Mouse (Mus musculus): ENCODE data around the gene Sgcb.
A peak's percentile ranks its signal among the peaks of the same experiment; 100 is the strongest.

Sgcb gene

GRCm38 (mm10) chr5:73647261-73647900, at the start of gene Sgcb:
TSS of gene Sgcb (minus strand) at chr5:73647790.
- DNase-seq = peak; percentile 88

- DNase-seq = no peak
Observed at GRCm38 (mm10) chr5:73694254-73695015, 46.8 kb upstream of the Sgcb start.

DNA sequence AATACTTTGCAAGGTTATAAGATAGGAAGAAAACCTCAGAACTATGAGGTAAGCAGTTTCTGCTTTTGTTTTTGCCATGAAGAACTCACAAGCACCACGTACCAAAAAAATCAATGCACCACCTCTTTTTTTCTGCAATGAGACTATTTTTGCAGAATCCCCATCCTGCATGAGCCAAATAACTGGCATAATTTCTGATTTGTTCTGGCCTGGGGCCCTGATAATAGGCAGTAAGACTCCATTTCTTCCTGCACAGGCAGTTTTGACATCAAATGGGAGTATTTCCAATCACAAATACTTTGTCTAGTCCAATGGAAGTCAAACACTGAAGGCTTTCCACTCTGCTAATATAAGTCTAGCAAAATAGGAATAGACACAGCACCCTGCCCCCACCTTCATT, 46.2 kb upstream of the Sgcb start:
- no peak for DNase-seq

GRCm38 (mm10) chr5:73691723-73692520, 44.3 kb upstream of the Sgcb start:
- no peak for DNase-seq

DNA sequence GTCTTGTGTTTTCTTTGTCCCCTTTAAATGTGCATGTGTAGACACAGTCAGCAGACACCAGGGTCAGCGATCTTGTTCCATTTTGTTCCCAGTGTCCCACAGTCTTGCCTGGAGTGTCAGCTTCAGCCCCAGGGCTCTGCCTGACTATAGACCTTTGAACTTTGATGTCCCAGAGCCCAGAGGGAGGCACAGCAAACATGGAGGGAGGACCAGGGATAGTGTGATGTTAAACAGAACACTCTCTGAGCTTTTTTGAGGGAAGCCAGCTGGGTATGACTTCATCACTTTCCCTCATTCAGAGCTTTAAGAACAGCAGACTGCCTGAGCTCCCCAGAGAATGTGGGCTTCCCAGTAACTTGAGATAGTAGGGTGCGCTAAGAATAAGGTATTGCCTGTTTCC, 42.6 kb upstream of the Sgcb start:
- no peak for DNase-seq

GRCm38 (mm10) chr5:73688576-73688975, 41.0 kb upstream of the Sgcb start:
- DNase-seq = no peak

DNA sequence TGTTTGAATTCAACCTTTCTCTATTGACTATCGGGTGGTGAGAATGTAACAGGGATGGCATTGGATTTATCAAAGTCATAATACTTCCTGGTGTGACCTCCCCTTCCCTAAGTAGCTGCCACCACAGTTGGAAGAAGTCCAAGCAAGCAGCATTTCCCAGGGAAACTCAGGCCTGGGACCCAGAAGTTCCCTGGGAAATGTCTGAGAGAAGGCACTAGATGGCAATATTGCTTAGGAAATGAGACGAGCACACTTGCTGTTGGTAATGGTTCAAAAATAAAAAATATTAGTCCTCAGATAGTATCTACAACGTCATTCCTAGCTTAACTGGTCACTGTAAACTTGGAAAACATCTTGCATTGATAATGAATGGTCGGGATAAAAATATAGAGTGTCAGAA, 38.6 kb upstream of the Sgcb start:
- DNase-seq = no peak

DNA sequence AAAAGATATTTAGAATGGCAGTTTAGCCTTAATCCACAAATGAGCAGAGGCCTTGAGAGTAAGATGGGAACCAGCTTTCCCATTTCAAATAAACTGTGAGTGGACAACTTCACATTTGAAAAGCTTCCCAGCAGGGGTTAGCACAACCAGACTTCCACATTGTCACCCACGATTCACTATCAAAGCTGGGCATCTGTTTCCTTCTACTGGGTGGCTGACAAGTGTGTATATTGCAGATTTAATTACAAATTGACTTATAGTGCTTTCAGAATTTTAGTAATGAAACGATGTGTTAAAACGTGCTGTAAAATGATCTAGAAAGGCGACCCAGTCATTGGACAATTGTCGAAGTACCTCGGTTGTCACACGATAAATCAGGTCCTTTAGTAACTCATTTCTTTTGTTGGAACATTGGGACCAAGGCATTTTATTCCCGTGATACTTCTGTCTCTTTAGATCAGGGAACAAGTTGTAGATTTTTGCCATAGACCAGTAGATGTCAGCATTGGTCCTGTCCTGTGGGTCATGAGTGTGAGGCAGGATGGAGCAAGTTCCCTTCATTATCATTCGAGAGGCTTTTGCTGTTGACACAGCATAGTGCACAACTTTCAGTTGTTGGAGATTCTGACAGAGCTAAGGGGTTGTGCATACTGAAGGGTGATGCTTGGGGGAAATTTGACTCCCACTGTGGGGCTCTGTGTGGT, 36.3 kb upstream of the Sgcb start:
- no peak for DNase-seq

DNA sequence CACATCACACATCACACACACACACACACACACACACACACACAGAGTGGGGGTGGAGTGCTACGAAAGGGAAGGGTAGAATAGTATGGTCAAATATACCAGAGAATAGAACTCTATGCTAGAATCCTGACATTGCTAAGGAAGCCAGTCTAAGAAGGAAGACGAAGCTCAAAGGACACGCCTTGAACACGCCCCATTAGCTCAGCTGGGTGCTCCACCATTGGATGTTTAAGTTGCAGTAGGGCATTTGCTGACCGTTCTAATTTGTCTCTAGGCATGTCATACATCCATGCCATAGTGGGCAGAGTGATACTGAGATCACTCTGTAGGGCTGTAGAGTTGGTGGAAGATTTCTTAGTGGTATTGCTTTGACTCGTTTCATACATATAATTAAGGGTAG, 35.6 kb upstream of the Sgcb start:
- DNase-seq = no peak

DNA sequence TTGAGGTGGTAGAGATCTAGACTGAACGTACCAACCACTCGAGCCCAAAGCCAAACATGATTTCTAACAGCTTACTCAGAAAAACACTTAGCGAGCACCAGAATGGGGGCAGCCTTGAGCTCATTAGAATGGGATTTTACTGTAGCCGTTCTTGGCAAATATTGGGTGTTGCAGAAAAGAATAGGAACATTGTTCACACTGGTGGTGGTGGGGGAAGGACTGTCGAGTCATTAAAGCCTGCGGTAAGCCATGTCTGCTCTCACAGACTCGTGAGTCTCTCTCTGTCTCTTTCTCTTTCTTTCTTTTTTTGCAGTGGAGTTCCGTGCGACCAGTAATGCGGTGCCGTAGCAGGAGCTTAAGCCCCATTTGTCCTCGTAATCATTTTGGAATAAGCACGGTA, 29.0 kb upstream of the Sgcb start:
- no peak for DNase-seq

DNA sequence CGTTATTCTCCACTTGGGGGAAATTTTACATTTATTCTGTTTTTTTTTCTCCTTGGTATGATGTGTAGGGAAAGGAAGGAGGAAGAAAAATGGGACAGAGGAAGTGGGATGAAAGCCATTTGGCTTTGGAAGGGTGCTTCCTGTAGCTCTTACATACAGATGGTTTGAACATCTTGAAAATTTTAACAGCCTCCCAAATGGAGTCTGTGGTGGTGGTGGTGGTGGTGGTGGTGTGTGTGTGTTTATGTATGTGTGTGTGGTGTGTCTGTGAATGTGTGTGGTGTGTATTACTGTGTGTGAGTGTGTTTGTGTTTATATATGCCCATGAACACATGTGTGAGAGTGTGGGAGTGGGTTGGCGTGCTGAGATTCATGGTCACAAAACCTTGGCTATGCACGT, 28.0 kb upstream of the Sgcb start:
- no peak for DNase-seq

DNA sequence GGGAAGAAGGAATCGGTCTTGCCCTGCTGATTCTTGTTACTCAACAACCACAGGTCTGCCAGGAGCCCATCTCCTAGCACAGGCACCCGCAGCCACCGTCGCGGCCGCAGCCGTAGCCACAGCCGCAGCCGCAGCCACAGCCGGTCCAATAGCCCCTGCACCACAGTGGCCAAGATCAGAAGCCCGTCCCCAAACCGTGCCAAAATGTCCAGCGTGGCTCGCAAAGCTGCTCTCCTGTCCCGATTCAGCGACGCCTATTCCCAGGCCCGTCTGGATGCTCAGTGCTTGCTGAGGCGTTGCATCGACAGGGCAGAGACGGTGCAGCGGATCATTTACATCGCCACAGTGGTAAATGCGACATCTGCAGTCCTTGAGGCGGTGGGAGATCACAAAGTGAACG, 21.8 kb upstream of the Sgcb start:
- no peak for DNase-seq

DNA sequence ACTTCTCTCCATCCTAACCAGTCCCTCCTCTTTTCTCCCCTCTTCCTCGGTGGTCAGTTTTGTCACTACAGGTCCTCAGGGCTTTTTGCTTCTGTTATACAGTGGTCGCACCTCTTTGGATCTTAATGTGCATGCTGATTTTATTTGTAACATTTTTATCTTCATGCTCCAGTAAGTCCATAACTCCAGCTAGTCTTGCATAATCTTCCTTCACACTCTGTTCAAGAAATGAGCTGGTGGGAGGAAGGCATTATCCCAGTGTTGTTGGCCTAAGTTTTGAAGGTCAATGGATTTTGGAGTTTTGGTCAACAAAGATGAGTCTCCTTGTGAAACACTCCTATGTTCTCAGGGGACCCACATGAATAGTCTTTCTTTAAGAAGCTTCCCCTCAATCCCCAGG, 20.3 kb upstream of the Sgcb start:
- DNase-seq = no peak

DNA sequence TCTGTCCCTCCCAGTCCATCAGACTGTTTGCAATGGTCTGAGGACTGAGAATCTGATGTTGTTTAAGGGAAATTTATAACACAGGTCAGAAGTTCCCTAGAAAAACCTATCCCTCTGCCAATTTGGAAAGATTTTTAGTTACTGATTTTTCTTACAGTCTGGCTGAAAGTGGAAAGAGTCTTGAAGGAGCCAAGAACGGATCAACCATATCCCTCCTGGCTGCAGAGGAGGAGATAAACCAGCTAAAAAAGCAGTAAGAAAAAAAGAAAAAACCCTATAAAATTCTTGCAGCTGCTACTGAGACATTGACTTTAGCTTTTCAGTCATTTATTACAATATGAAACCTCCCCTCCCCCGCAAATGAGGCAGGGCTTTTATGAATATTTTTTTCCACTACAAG, 19.1 kb upstream of the Sgcb start:
- no peak for DNase-seq

GRCm38 (mm10) chr5:73651855-73652201, 4.2 kb upstream of the Sgcb start:
- DNase-seq = no peak

- DNase-seq = no peak
Observed at GRCm38 (mm10) chr5:73651061-73651854, 3.7 kb upstream of the Sgcb start, which contains the start of gene Spata18. TSS of gene Spata18 (plus strand) at chr5:73651379.

GRCm38 (mm10) chr5:73650365-73650964, 2.9 kb upstream of the Sgcb start:
- DNase-seq = no peak

DNA sequence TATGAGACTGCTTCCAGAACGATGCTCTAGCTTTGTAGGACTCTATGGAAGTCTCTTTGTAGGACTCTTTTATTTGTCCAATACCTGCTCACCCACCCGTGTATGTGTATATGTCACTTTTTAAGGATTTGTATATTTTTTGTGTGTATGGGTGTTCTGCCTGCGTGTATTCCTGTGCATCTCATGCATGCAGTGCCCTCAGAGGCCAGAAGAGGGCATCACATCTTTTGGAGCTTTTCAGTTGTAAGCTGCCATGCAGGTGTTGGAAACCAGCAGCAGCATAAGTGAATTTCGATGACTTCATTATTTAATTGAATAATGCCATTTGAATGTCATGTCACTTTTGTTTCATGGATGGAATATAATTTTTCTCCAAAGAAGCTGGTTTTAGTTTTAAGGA, 5.5 kb downstream of the Sgcb start:
- DNase-seq = no peak

DNA sequence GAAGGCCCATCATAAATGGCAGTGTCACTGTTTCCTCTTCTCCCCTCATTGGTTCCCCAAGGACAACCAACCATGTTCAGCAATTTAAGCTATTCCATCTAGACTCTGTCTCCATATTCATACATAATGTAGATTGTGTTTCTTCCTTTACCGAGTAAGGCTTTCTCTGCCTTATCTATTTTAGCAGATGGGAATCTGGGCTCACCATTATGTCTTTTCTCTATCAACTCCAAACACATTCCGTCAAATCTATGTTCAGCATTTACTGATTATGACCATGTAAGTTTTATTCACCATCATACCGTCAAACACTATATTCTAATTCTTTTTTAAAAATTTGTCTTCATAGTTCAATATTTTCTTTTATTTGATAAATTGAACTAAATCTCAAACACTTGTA, 6.5 kb downstream of the Sgcb start:
- DNase-seq = no peak

GRCm38 (mm10) chr5:73637337-73638107, 10.1 kb downstream of the Sgcb start:
- DNase-seq = no peak

GRCm38 (mm10) chr5:73633141-73633540, 14.4 kb downstream of the Sgcb start:
- peak; percentile 62 for DNase-seq

Data from cerebellum, adult 8-10 months (tissue).